Mouse (Mus musculus): Measurements from ENCODE around the gene Tead4.

The Tead4 gene

GRCm38 (mm10) chr6:128291284-128291683 lies 9.3 kb downstream of the Tead4 start:
- DNase-seq (ENCODE audit: low spot score) = no peak

GRCm38 (mm10) chr6:128288681-128289080 lies 11.9 kb downstream of the Tead4 start:
- DNase-seq (ENCODE audit: low spot score) = no peak

DNA sequence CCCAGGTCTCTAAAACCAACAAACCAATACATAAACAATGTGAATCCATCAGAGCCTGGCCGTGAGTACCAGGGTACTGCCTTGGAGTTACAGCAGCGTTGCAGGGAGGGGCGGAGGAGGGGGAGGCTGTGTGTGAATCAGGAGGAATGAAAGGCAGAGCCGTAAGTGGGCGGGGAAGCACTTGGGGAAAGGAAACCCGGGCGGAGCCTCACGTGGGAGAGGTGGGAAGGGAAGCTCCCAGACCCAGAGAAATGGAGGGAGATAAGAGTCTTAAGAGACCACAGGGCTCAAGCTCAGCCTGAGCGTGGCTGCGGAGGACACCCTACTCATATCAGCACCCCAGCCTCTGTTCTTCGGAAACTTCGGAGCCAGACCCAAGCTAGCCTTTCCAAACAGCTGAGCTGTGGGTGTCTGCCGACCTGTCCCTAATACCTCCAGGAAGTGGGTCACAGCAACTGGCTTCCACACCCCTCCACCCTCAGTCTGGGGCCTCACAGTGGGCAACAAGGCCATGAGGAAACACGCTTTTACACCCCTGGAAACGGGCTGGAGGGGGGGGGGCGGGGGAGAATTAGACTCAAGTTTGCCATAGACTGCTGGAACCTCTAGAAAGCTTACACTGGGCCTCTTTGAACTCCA lies 14.7 kb downstream of the Tead4 start:
- peak; percentile 82 for DNase-seq (ENCODE audit: low spot score)

- peak; percentile 58 for DNase-seq (ENCODE audit: low spot score)
Measured at GRCm38 (mm10) chr6:128282126-128282525, 18.5 kb downstream of the Tead4 start.

GRCm38 (mm10) chr6:128280472-128281145 lies 20.0 kb downstream of the Tead4 start:
- no peak for DNase-seq (ENCODE audit: low spot score)

DNA sequence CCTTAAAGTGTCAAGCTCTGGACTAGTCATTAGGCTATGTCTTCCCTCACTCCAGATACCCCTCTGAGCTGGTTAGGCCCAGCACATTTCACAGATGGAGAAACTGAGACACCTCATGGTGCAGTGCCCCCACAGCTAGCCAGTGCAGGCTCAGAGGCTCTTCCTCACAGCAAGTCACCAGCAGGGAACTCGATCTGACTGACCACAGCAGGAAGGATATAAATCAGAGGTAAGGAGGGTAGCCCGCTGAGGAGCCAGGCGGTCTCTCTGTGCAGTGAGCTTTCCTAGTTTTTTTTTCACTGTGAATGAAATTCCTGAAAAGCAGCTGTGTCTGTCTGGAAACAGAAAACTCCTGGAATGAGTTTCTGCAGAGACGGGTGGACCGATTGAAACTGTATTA lies 21.0 kb downstream of the Tead4 start:
- DNase-seq (ENCODE audit: low spot score) = peak; percentile 32

DNA sequence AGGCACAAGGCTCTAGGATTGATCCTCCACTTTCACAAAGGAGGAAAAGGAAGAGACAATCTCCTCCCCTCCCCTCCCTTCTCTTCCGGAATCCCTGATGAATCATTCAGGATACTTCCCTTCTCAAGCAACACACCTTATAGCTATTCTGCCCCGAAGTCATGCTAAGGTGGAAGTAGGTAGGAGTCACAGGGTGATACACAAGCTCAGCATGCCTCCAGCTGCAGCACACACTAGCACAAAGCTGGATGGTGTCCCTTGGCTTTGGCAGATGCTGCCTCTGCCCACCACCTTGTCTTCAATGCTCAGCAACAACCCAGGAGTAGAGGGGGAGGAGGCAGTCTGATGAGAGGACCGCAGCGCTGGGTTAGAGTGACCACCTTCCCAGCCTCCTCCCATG lies 21.5 kb downstream of the Tead4 start:
- no peak for DNase-seq (ENCODE audit: low spot score)

GRCm38 (mm10) chr6:128277132-128278085 lies 23.2 kb downstream of the Tead4 start:
- no peak for DNase-seq (ENCODE audit: low spot score)

- no peak for DNase-seq (ENCODE audit: low spot score)
Measured at GRCm38 (mm10) chr6:128276349-128276748, 24.3 kb downstream of the Tead4 start.

DNA sequence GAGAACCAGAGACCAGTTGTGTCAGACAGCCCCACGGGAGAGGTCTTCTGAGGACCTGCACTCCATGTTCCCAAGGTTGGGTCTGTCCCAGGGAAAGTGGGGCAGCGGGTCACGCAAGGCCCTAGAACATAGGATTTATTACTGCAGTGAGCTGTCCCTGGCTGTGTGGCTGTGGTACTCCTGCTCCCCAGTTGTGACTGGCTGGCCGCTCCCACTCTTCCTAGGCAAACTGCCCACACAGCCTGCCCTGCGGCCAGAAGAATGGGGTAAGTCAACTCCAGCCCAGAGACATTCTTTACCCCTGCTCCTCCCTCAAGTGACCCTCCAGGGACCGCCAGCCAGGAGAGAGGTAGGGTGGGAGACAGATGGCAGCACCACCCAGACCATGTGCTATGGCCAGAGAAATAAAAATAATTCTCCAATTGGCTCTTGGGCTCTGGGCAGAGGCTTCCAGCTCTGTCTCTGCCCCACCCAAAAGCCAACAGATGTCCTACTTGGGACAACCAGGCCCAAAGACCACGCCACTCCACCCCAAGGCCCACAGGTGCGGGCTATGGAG lies 25.0 kb downstream of the Tead4 start:
- DNase-seq (ENCODE audit: low spot score) = no peak

- no peak for DNase-seq (ENCODE audit: low spot score)
Measured at GRCm38 (mm10) chr6:128273507-128273906, 27.1 kb downstream of the Tead4 start.

- DNase-seq (ENCODE audit: low spot score) = no peak
Measured at GRCm38 (mm10) chr6:128272754-128273153, 27.9 kb downstream of the Tead4 start.

GRCm38 (mm10) chr6:128269850-128270249 lies 30.8 kb downstream of the Tead4 start:
- no peak for DNase-seq (ENCODE audit: low spot score)

GRCm38 (mm10) chr6:128264870-128265526 lies 35.6 kb downstream of the Tead4 start:
- DNase-seq (ENCODE audit: low spot score) = no peak

- DNase-seq (ENCODE audit: low spot score) = no peak
Measured at GRCm38 (mm10) chr6:128261486-128261885, 39.1 kb downstream of the Tead4 start.

DNA sequence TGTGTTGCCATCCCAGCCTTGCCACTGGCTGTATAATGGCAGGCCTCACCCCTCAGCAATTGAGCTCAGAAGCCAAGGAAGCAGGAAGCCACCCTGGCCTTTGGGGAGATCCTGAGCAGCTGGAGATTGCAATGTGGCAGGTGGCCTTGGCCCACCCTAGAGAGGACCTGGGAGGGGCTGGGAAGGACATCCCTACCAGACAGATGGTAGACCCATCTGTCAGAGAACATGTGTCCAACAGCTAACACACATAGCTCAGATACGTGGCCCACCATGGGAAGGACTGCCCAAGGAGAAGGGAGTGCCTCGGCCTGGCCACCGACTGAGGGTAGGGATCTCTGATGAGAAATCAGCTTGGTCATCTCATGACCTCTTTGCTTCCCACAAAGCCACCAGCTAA lies 41.4 kb downstream of the Tead4 start:
- DNase-seq (ENCODE audit: low spot score) = no peak

DNA sequence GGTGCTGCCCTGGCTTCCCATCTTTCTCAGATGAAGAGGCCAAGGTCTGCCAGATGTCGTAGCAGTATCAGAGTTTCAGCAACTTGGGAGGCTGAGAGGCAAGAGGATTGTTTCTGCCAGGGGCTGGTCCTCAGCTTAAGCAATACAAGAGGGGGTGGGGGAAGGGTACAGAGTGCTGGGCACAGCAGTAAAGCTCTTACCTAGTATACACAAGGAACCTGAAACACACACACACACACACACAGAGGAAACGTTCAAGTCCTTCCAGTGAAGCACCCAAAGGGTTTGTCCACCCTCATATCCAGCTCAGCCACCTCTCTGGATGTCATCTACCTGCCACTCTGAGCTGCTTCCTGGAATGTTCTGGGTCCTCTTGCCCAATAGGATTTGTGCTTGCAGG lies 44.7 kb downstream of the Tead4 start:
- DNase-seq (ENCODE audit: low spot score) = no peak

DNA sequence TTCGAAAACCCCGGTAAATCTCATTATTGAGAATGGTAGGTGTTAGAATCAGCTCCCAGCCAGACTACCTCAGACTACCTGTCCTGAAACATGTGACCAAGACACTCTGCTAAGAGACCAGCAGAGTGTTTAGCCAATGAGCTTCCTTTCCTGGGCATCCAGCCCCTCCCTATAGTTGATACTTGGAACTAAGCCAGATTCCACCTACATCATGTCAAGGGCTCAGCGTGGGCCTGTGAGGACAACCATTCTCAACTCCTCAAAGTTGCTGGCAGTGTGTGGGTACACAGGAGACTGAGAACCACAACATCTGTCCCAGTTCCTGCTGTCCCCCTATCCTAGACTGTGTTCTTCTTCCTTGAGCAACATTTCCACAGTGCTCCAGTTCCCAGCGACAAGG lies 45.3 kb downstream of the Tead4 start:
- DNase-seq (ENCODE audit: low spot score) = no peak

GRCm38 (mm10) chr6:128254551-128254950 lies 46.1 kb downstream of the Tead4 start:
- no peak for DNase-seq (ENCODE audit: low spot score)

DNA sequence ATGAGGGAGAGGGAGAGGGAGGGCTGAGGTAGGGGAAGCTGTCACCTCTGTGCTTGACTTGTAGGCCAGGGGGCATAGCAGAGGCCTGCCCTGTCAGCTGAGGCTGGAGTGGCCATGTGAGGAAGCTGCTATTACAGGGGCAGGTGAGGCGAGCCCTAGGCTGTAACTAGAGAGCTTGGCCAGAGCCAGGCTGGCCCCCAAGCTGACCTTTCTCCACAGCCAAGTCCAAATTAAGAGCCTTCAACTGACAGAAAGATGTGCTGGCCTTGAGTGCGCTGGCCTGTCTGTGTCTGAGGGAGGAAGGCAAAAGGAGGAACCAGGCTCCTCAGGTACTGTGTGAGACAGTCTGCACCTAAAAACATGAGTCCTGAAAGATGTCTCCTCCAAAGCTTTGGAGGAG lies 47.5 kb downstream of the Tead4 start:
- no peak for DNase-seq (ENCODE audit: low spot score)

DNA sequence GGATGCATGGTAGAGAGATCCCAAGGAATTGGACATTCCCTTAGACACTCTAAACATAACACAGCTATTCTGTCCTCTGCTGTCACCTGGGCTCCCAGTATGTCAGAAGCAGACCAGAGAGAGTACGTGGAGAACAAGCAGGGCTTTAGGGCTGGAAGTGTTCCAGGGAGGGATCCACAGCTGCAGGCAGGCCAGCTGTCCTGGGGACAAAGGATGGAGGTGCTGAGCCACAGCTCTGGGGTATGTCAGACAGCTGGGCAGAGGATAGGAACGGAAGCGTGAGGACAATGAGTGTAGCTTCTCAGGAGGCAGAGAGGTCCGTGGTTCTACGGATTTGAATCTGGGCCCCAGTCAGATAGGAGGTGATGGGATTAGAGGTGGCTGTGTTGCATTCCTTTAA lies 50.0 kb downstream of the Tead4 start:
- no peak for DNase-seq (ENCODE audit: low spot score)
